Mouse (Mus musculus) olfactory bulb, adult 2 months (tissue): ENCODE data around the gene Nosip.
"Not testable (repeated sequence)": the region's sequence is repeated elsewhere in the genome, so short reads cannot be mapped to it uniquely, and the experiment has no call there.

Source experiments
- CTCF ChIP-seq: fragments of 200-500 bp; IDR thresholded peaks from 2 replicates; pipeline ENCODE4 v1.5.1; 2012; ENCODE audit warnings: low read depth, mild to moderate bottlenecking, low read length, moderate library complexity; ENCODE audit not compliant: insufficient read depth
- POLR2A ChIP-seq: fragments of 200-500 bp; IDR thresholded peaks from 2 replicates; pipeline ENCODE4 v1.6.1; 2012; ENCODE audit warnings: mild to moderate bottlenecking, low read depth, low read length, moderate library complexity; ENCODE audit not compliant: insufficient read depth

DNA sequence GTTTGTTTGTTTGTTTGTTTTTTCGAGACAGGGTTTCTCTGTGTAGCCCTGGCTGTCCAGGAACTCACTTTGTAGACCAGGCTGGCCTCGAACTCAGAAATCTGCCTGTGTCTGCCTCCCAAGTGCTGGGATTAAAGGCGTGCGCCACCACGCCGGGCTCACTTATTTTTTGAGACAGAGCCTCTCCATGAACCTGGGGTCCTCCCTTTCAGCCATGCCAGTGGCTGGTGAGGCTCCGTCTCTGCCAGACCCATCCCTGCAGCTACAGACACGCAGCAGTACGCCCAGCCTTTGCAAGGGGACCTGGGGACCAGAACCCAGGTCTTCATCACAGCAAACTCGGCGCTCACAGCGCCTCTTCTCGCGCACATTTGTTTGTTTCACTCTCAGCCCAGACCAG, 33.7 kb downstream of the Nosip start:
- TF ChIP-seq CTCF, POLR2A: not testable (repeated sequence)
